Mouse (Mus musculus) CH12.LX (cell line): ENCODE measurements at regions not wholly inside any gene's neighbourhood (a gene's known extent, or its start where the extent isn't known, plus 50 kb on each side); places are given as distances from the start of the nearest gene placed in this dataset.

Experiments
- DNase-seq: peaks from one replicate; pipeline ENCODE4 v3.0.0-alpha.2; 2013; ENCODE audit errors: extremely low read depth
- H3K27ac ChIP-seq: 2 replicates; pipeline ENCODE4 v1.5.1; 2012; ENCODE audit warnings: low read depth, mild to moderate bottlenecking, control low read depth, moderate library complexity; ENCODE audit not compliant: insufficient read depth
- H3K27me3 ChIP-seq: replicated peaks from 2 replicates; pipeline ENCODE3; 2012; ENCODE audit warnings: inconsistent platforms
- H3K36me3 ChIP-seq, 2 experiments: replicated peaks in 1 of 2; 2 replicates each; pipeline versions ENCODE3 to v1.6.1; 2012; ENCODE audit warnings: inconsistent platforms in 1 of 2, low read length in 1 of 2, mild to moderate bottlenecking in 1 of 2, mixed read lengths in 1 of 2, moderate library complexity in 1 of 2; ENCODE audit not compliant: control insufficient read depth in 1 of 2, insufficient read depth in 1 of 2
- H3K4me1 ChIP-seq, 2 experiments: 2 replicates each; pipeline ENCODE4 v1.6.1; 2012; ENCODE audit warnings: inconsistent platforms in 1 of 2, moderate library complexity in 1 of 2; ENCODE audit not compliant: insufficient read depth in 2 of 2, control insufficient read depth in 1 of 2
- H3K4me2 ChIP-seq: 2 replicates; pipeline ENCODE4 v1.6.1; 2012; ENCODE audit warnings: low read depth, mild to moderate bottlenecking, control low read depth; ENCODE audit not compliant: poor library complexity, insufficient read depth, severe bottlenecking
- H3K4me3 ChIP-seq, 3 experiments: fragments of 150-350 bp in 1 of 3; sonication (generic) in 1 of 3; replicated peaks in 1 of 3; 2 replicates each; pipeline versions ENCODE3 to v1.5.1; 2011 to 2012; ENCODE audit warnings: low read depth in 2 of 3, low read length in 2 of 3, mild to moderate bottlenecking in 2 of 3, moderate library complexity in 2 of 3, control low read depth in 1 of 3, improper control_type of control experiment in 1 of 3, inconsistent platforms in 1 of 3, mixed read lengths in 1 of 3; ENCODE audit not compliant: poor library complexity in 1 of 3
- H3K79me2 ChIP-seq: replicated peaks from 2 replicates; pipeline ENCODE4 v1.6.1; 2012; ENCODE audit warnings: mild to moderate bottlenecking, moderate library complexity; ENCODE audit not compliant: control insufficient read depth, poor library complexity, insufficient read depth, severe bottlenecking; ENCODE audit errors: extremely low read depth
- H3K9ac ChIP-seq: 2 replicates; pipeline ENCODE4 v1.6.1; 2012; ENCODE audit warnings: low read depth, mild to moderate bottlenecking, control low read depth, moderate library complexity; ENCODE audit not compliant: insufficient read depth
- H3K9me3 ChIP-seq: replicated peaks from 2 replicates; pipeline ENCODE3; 2012; ENCODE audit warnings: low read length, inconsistent platforms, mixed read lengths
- CHD2 ChIP-seq: IDR thresholded peaks from 2 replicates; pipeline ENCODE4 v1.6.1; 2011; ENCODE audit warnings: low read length, improper control_type of control experiment
- ELF1 ChIP-seq: IDR thresholded peaks from 2 replicates; pipeline ENCODE4 v1.6.1; 2014; ENCODE audit warnings: low read depth, mild to moderate bottlenecking, inconsistent platforms, low read length, improper control_type of control experiment
- GABPA ChIP-seq: IDR thresholded peaks from 2 replicates; pipeline ENCODE4 v1.6.1; 2012; ENCODE audit warnings: low read depth, low read length, improper control_type of control experiment, inconsistent platforms; ENCODE audit not compliant: insufficient replicate concordance
- IRF4 ChIP-seq: IDR thresholded peaks from 2 replicates; pipeline ENCODE4 v1.6.1; 2014; ENCODE audit warnings: low read depth, mild to moderate bottlenecking, inconsistent platforms, low read length, improper control_type of control experiment
- KAT2A ChIP-seq: IDR thresholded peaks from 2 replicates; pipeline ENCODE4 v1.6.1; 2012; ENCODE audit warnings: low read length, improper control_type of control experiment, inconsistent platforms; ENCODE audit not compliant: insufficient replicate concordance
- RCOR1 ChIP-seq: conservative IDR thresholded peaks from 2 replicates; pipeline ENCODE4 v1.6.1; 2012; ENCODE audit warnings: low read depth, mild to moderate bottlenecking, inconsistent platforms, low read length, improper control_type of control experiment
- ZMIZ1 ChIP-seq: IDR thresholded peaks from 2 replicates; pipeline ENCODE4 v1.6.1; 2012; ENCODE audit warnings: low read depth, mild to moderate bottlenecking, inconsistent platforms, low read length, improper control_type of control experiment
- dilution Hi-C: fragments of 300-500 bp; cut with MboI; formaldehyde crosslinking; loops from 2 replicates; pipeline ENCODE4 v1.14.3; 2020; ENCODE audit warnings: low sequenced_read_pairs; ENCODE audit not compliant: extremely low pct_unique_long_range_greater_than_20kb, extremely low pct_ligation_motif_present
- in situ Hi-C: fragments of 300-500 bp; cut with MboI; formaldehyde crosslinking; loops from 3 replicates; pipeline ENCODE4 v1.14.3; 2019; ENCODE audit warnings: low sequenced_read_pairs, low pct_ligation_motif_present, low pct_unique_long_range_greater_than_20kb, mixed read lengths

DNA sequence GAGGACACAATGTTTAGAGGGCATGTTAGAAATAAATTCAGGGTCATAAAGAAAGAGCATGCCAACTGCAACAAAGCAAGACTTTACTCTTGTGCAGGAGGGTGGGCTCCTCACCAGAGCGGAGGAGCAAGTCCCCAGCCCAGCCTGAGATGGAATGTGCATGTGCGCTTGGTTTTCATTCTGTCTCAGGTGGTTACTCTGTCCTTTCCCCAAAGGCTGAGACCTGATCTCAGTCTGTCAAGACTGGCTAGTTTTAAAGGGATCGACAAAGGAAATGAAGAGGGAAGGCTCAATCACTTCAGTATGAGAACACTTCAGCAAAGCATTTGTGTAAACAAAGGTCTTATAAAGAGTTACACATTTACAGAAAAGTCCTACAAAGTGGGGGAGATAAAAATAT is 362.5 kb downstream of the Gja1 start:
- no peaks in the 10 kb centered on the region for H3K9me3 ChIP-seq
- no peak overlapping the region for H3K4me3 ChIP-seq
- no peaks in the 10 kb centered on the region for H3K79me2 ChIP-seq
- H3K36me3 ChIP-seq, result no peaks in the 10 kb centered on the region
- no peak overlapping the region for H3K27ac ChIP-seq
- H3K9ac ChIP-seq, result no peak overlapping the region
- dilution Hi-C loops, result no loop called here
- TF ChIP-seq IRF4 (no peak), ZMIZ1 (no peak), RCOR1 (no peak), ELF1 (no peak), KAT2A (no peak)
- no peaks in the 10 kb centered on the region for H3K27me3 ChIP-seq
- H3K4me1 ChIP-seq, result peaks cover 0 to 5% of the 10 kb centered on the region in 2 experiments; a peak in 1 of 4 replicates
- no peak overlapping the region for H3K4me2 ChIP-seq
- in situ Hi-C loops, result no loop called here
- no peak for DNase-seq

DNA sequence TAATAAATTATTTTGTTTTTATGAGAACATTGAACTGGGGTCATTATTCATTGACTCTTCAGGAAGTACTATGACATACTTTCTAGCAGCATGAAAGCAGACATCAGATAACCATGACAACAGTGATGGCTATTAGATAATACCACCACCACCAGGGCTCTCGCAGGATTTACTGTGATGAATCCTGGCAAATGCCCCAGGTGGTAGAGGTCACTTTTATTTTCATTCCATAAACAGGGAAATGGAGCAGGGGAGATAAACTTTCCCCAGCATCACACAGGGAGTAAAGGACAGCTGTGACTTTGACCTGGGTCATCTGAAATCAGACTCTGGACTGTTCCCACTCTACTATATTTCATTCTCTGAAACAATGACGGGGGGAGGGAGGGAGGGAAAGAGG is 375.0 kb downstream of the Gja1 start:
- H3K4me3 ChIP-seq, result no peak overlapping the region
- in situ Hi-C loops, result no loop called here

GRCm38 (mm10) chr10:56753576-56753975 is 376.4 kb downstream of the Gja1 start:
- Histone ChIP-seq H3K36me3 (no peaks in the 10 kb centered on the region), H3K4me1 (no peaks in the 10 kb centered on the region), H3K4me2 (no peak overlapping the region), H3K9ac (no peak overlapping the region), H3K27me3 (no peaks in the 10 kb centered on the region), H3K9me3 (no peaks in the 10 kb centered on the region), H3K4me3 (no peak overlapping the region), H3K27ac (no peak overlapping the region), H3K79me2 (no peaks in the 10 kb centered on the region)
- in situ Hi-C loops (no loop called here), dilution Hi-C loops (no loop called here)
- no peak for TF ChIP-seq GABPA
- DNase-seq, result no peak

More for the DNA sequence above, 375.0 kb downstream of the Gja1 start:
- Histone ChIP-seq H3K4me1 (no peaks in the 10 kb centered on the region), H3K9ac (no peak overlapping the region), H3K4me2 (no peak overlapping the region), H3K79me2 (no peaks in the 10 kb centered on the region), H3K27me3 (no peaks in the 10 kb centered on the region), H3K9me3 (no peaks in the 10 kb centered on the region), H3K36me3 (no peaks in the 10 kb centered on the region), H3K27ac (no peak overlapping the region)
- dilution Hi-C loops, result no loop called here
- TF ChIP-seq CHD2, result no peak
- no peak for DNase-seq
